Mouse (Mus musculus) ovary, adult 2 months (tissue): Measurements from ENCODE around the gene Nubpl. TPM values are rescaled to one million over a fixed set of nuclear protein-coding genes. Genes with fewer than 3 reads are reported as not detected.

Experiments used
- polyA plus RNA-seq: library from polyadenylated mRNA; depleted of rRNA; stranded (reverse); fragments of >200 nt; gene quantifications from 2 replicates; pipeline ENCODE4 v1.2.3, GENCODE M21; 2012; rRNA removed

Gene Nubpl
- 1.2 and 2.3 TPM in 2 replicates for polyA plus RNA-seq

DNA sequence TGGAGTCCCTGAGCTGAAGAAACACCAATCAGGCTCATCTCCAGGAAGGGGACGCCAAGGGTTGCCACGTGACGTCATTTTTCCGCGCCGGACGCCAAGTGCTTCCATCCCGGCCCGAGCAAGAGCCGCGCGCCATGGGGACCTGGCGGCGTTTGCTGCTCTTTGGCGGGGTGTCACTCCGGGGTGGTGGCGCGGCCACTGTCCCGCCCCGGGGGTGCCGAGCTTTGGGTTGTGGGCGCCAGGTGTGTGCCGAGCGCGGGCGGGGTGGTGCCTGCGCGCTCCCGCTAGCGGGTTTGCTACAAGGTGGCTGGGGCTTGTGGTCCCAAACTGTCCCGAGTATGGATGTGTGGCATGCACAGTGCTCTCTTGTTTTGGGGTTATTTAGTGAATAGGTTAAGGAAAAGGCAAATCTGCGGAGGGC lies at the start of gene Nubpl:
Nubpl (plus strand) TSS at position 88 of the 421 bp plus-strand sequence.

Other genes with a start within 250 kb of the Nubpl start
- 71.0 and 74.0 TPM in 2 replicates for gene Heatr5a, start 126.4 kb upstream of the Nubpl start, polyA plus RNA-seq
- gene Dtd2, start 91.2 kb upstream of the Nubpl start, polyA plus RNA-seq: 5.7 and 8.0 TPM in 2 replicates
- gene Gpr33, start 69.7 kb upstream of the Nubpl start, polyA plus RNA-seq: 1.3 and 1.9 TPM in 2 replicates